Mouse (Mus musculus) heart, embryonic 12.5 days (tissue): ENCODE data around the gene Idi1. TPM values are rescaled to one million over a fixed set of nuclear protein-coding genes. Genes with fewer than 3 reads are reported as not detected.
"Not testable (repeated sequence)": the region's sequence is repeated elsewhere in the genome, so short reads cannot be mapped to it uniquely, and the experiment has no call there.

Source experiments
- ATAC-seq: fragments of 200-750 bp; cut with Nextera tagmentation; 2 replicates; pipeline ENCODE4 v1.8.0; 2017; ENCODE audit warnings: moderate TSS enrichment, moderate library complexity; ENCODE audit not compliant: insufficient number of reproducible peaks, low FRiP score
- H3K27ac ChIP-seq: fragments of 300-500 bp; sonication (generic); 2 replicates; pipeline ENCODE4 v1.5.1; 2016; ENCODE audit warnings: mild to moderate bottlenecking, moderate library complexity; ENCODE audit not compliant: poor library complexity, severe bottlenecking
- H3K27me3 ChIP-seq: fragments of 300-500 bp; sonication (generic); replicated peaks from 2 replicates; pipeline ENCODE4 v1.6.1; 2016; ENCODE audit warnings: mild to moderate bottlenecking, moderate library complexity
- H3K36me3 ChIP-seq: fragments of 300-500 bp; sonication (generic); 2 replicates; pipeline ENCODE4 v1.6.1; 2016; ENCODE audit warnings: mild to moderate bottlenecking, moderate library complexity
- H3K4me1 ChIP-seq: fragments of 300-500 bp; sonication (generic); replicated peaks from 2 replicates; pipeline ENCODE4 v1.6.1; 2016; ENCODE audit warnings: mild to moderate bottlenecking
- H3K4me2 ChIP-seq: fragments of 300-500 bp; sonication (generic); 2 replicates; pipeline ENCODE4 v1.6.1; 2016; ENCODE audit warnings: mild to moderate bottlenecking, moderate library complexity
- H3K4me3 ChIP-seq: fragments of 300-500 bp; sonication (generic); 2 replicates; pipeline ENCODE4 v1.5.1; 2016; ENCODE audit warnings: mild to moderate bottlenecking
- H3K9ac ChIP-seq: fragments of 300-500 bp; sonication (generic); 2 replicates; pipeline ENCODE4 v1.6.1; 2016; ENCODE audit warnings: mild to moderate bottlenecking, moderate library complexity
- H3K9me3 ChIP-seq: fragments of 300-500 bp; sonication (generic); replicated peaks from 2 replicates; pipeline ENCODE4 v1.6.1; 2016; ENCODE audit warnings: mild to moderate bottlenecking, moderate library complexity
- WGBS: fragments of 180-500 bp; shearing (Covaris S2); methylation state at CpG from one replicate; pipeline ENCODE4 v1.1.7; 2016; 5-methylcytosine and 5-hydroxymethylcytosine counted together
- microRNA-seq: library from miRNA; unstranded; fragments of <30 nt; microRNA quantifications from one replicate; pipeline ENCODE4, GENCODE M21; 2017
- polyA plus RNA-seq: library from polyadenylated mRNA; unstranded; fragments of >200 nt; fragmentation: Nextera tagmentation; extraction: Ambion mirVana; gene quantifications from 2 replicates; pipeline ENCODE4 v1.2.1, GENCODE M21; 2016

The Idi1 gene
- polyA plus RNA-seq, 1 experiment from 2014 or later, result 58.4 TPM

DNA sequence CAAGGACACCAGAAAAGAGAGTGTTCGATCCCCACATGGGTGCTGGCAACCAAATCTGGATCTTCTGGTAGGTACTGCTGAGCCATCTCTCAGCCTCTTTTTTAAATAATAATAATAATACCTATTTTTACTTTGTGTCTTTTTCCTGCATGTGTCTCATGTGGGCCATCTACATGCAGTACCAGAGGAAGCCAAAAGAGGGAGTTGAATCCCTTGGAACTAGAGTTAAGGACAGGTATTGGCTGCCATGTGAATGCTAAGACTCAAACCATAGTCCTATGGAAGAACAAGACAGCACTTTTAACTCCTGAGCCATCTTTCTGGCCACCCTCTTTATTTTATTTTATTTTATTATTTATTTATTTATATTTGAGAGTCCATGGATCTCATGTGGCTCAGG, 3.3 kb downstream of the Idi1 start:
- ATAC-seq, result no peak
- no peak overlapping the region for H3K9ac ChIP-seq
- peaks cover 26% of the 10 kb centered on the region for H3K36me3 ChIP-seq
- 91% methylated on average over 1 of the region's 1 CpGs for WGBS
- no peaks in the 10 kb centered on the region for H3K27me3 ChIP-seq
- H3K4me2 ChIP-seq, result no peak overlapping the region
- no peak overlapping the region for H3K4me3 ChIP-seq
- no peaks in the 10 kb centered on the region for H3K9me3 ChIP-seq
- H3K27ac ChIP-seq, result no peak overlapping the region
- H3K4me1 ChIP-seq, result peaks cover 8% of the 10 kb centered on the region

DNA sequence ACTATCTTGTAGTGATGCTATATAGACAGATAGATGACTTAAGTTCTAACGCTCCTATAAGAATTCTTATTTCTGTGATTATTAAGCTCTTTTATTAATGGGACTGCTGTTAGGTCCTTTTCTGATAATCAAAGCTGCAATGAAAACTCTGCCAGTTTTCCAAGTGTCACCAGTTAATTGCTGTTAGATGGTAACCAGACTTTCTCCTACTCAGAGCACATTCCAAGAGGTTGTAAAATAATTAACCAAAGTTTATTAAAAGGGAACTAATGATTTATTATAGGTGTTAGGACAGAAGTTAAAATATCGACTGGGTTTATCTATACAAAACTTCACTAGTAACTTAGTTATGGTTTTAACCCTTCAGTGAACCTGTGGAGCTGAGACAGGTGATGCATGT, 20.7 kb downstream of the Idi1 start:
- not testable (repeated sequence) for H3K27me3 ChIP-seq, H3K4me1 ChIP-seq, H3K4me2 ChIP-seq, H3K9ac ChIP-seq, H3K4me3 ChIP-seq, H3K36me3 ChIP-seq, ATAC-seq, H3K27ac ChIP-seq
- 76% methylated on average over 2 of the region's 2 CpGs for WGBS
- H3K9me3 ChIP-seq, result peaks cover 21% of the 10 kb centered on the region

DNA sequence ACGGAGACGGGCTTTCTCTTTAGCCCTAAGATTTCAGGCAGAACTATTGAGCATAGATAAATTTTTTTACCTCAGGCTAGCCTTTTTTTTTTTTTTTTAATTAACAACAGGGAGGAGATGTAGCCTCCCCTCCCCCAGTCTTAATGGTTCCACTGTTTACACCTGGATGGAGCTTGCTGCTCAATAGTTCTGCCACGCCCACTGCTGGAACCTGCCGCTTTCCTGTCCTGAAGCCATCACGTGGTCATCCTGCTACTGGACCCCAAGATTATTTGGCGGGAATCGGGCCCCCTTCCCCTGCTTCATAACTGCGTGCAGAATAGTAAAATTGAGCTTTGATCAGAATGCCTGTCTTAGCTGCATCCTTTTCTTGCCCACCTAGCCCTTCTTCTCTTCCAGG, 28.6 kb downstream of the Idi1 start:
- not testable (repeated sequence) for H3K27me3 ChIP-seq, H3K4me2 ChIP-seq, H3K4me3 ChIP-seq, ATAC-seq, H3K36me3 ChIP-seq, H3K4me1 ChIP-seq, H3K27ac ChIP-seq, H3K9ac ChIP-seq, H3K9me3 ChIP-seq
- 92% methylated on average over 8 of the region's 8 CpGs for WGBS

- no peak for ATAC-seq
These were observed 48.2 kb downstream of the Idi1 start for GRCm38 (mm10) chr13:8933499-8933898.

GRCm38 (mm10) chr13:8937611-8938140, 52.4 kb downstream of the Idi1 start:
- not testable (repeated sequence) for H3K27me3 ChIP-seq, H3K4me3 ChIP-seq, H3K4me1 ChIP-seq, H3K36me3 ChIP-seq, H3K4me2 ChIP-seq, H3K9ac ChIP-seq, H3K27ac ChIP-seq, ATAC-seq, H3K9me3 ChIP-seq
- WGBS, result 70% methylated on average over 6 of the region's 6 CpGs

More at GRCm38 (mm10) chr13:8933499-8933898, 48.2 kb downstream of the Idi1 start:
- no peaks in the 10 kb centered on the region for H3K4me1 ChIP-seq
- H3K36me3 ChIP-seq, result no peaks in the 10 kb centered on the region
- H3K27ac ChIP-seq, result no peak overlapping the region
- no peak overlapping the region for H3K4me2 ChIP-seq
- no peaks in the 10 kb centered on the region for H3K9me3 ChIP-seq
- H3K27me3 ChIP-seq, result no peaks in the 10 kb centered on the region
- 40% methylated on average over 2 of the region's 2 CpGs for WGBS
- no peak overlapping the region for H3K4me3 ChIP-seq
- H3K9ac ChIP-seq, result no peak overlapping the region

GRCm38 (mm10) chr13:8941110-8941509, 55.8 kb downstream of the Idi1 start:
- not testable (repeated sequence) for H3K4me2 ChIP-seq, ATAC-seq, H3K9ac ChIP-seq, H3K9me3 ChIP-seq, H3K27me3 ChIP-seq, H3K36me3 ChIP-seq, H3K27ac ChIP-seq, H3K4me3 ChIP-seq, H3K4me1 ChIP-seq
- WGBS, result 69% methylated on average over 4 of the region's 4 CpGs

DNA sequence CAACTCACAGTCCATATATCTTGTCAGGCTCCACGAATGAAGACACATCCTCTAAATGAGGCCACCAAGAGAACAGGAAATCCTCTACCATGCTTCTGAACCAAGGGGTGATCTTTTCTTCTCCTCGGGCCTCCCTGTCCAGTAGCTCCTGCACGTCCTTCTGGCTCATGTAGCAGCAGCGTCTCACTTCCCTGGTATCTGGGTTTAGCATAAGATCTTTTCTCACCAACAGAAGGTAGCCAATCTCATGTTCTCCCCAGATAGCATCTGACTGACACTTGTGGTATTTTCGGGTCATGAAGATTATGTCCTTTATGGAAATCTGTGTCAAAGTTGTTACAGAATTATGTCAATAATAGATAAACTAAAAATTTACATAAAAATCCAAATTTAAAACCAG, 56.4 kb downstream of the Idi1 start:
- H3K4me3 ChIP-seq, H3K36me3 ChIP-seq, H3K4me2 ChIP-seq, H3K9me3 ChIP-seq, H3K27me3 ChIP-seq, ATAC-seq, H3K9ac ChIP-seq, H3K27ac ChIP-seq, H3K4me1 ChIP-seq: not testable (repeated sequence)
- WGBS, result 70% methylated on average over 1 of the region's 5 CpGs

Small RNA genes within 50 kb of the gene (microRNA-seq; reads per million reads assigned to microRNA genes)
- not detected for gene Gm22750

Other genes with a start within 250 kb of the Idi1 start
- 24.2 and 26.3 TPM in 2 replicates for gene Wdr37, start 13.6 kb upstream of the Idi1 start, polyA plus RNA-seq
- not detected in 2 replicates for gene Gm9745, start 62.7 kb downstream of the Idi1 start, polyA plus RNA-seq
- not detected in 2 replicates for gene Idi2, start 67.4 kb downstream of the Idi1 start, polyA plus RNA-seq
- gene Gtpbp4, start 110.6 kb downstream of the Idi1 start, polyA plus RNA-seq, result 52.5 and 53.3 TPM in 2 replicates
- 33.0 and 37.4 TPM in 2 replicates for gene Larp4b, start 208.4 kb downstream of the Idi1 start, polyA plus RNA-seq